Mouse (Mus musculus): Measurements from ENCODE around the gene Fry. TPM values are rescaled to one million over a fixed set of nuclear protein-coding genes. Genes with fewer than 3 reads are reported as not detected.

Gene Fry
- polyA plus RNA-seq, 1 experiment from 2014 or later, result 8.5 TPM

DNA sequence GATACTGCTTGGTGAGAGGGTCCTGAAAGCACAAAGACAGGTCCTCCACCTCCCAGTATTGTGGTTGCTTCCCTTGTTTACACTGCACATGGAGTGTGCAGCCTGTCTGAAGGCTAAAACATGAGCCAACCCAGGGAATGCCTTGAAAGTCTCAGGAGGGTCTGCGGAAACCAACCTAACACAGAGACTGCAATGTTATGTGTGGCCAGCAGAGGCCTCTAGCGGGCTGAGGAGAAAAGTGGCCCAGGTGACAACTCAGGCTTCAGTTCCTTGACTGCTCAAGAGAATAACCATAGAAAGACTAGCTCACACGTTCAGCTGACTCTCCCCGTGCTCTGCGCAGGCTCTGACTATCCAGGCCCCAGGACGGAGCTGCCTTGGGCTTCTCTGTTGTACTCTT is 20.8 kb upstream of the Fry start:
- no peaks in the 10 kb centered on the region for H3K27me3 ChIP-seq (ENCODE audit: insufficient read depth, low read length)
- H3K4me2 ChIP-seq (ENCODE audit: low read length), result no peak overlapping the region
- no peak overlapping the region for H3K27ac ChIP-seq
- no peak overlapping the region for H3K4me3 ChIP-seq (replicated peaks; ENCODE audit: low read depth, low read length)
- H3K36me3 ChIP-seq (ENCODE audit: insufficient read depth, low read length), result no peaks in the 10 kb centered on the region
- ATAC-seq (replicated peaks; ENCODE audit: low FRiP score, low read depth), result no peak
- DNase-seq (ENCODE audit: low spot score), result peak; percentile 82
- TF ChIP-seq CTCF (IDR thresholded peaks at IDR 0.05; ENCODE audit: low read depth), result peak; percentile 93
- H3K9ac ChIP-seq (ENCODE audit: low read depth, low read length), result no peak overlapping the region
- H3K9me3 ChIP-seq (replicated peaks; ENCODE audit: low read length), result no peaks in the 10 kb centered on the region
- WGBS, result 3% methylated on average over 6 of the region's 6 CpGs
- no peaks in the 10 kb centered on the region for H3K4me1 ChIP-seq (replicated peaks; ENCODE audit: insufficient read depth, low read length)

DNA sequence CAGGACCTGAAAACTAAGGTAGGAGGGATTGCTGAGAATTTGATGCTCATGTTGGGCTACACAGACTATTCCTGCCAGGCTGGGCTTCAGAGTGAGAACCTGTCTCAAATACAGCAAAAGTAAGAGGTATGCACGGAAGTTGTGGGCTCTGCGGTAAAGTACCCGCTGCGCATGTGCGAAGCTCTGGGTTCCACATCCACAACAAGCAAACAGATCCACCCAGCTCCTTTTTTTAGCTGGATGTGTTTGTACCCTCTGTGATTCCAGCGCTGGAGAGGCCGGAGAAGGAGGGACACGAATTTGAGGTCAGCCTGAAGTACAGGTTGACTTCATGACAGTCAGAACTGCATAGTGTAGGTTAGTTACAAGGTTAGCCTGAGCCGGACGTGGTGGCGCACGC is 19.7 kb upstream of the Fry start:
- H3K27me3 ChIP-seq (ENCODE audit: insufficient read depth, low read length), result no peaks in the 10 kb centered on the region
- ATAC-seq (replicated peaks; ENCODE audit: low FRiP score, low read depth) (no peak), DNase-seq (ENCODE audit: low spot score) (no peak)
- H3K4me1 ChIP-seq (replicated peaks; ENCODE audit: insufficient read depth, low read length), result no peaks in the 10 kb centered on the region
- no peak overlapping the region for H3K27ac ChIP-seq
- no peak overlapping the region for H3K9ac ChIP-seq (ENCODE audit: low read depth, low read length)
- no peak overlapping the region for H3K4me2 ChIP-seq (ENCODE audit: low read length)
- H3K36me3 ChIP-seq (ENCODE audit: insufficient read depth, low read length), result no peaks in the 10 kb centered on the region
- TF ChIP-seq CTCF (IDR thresholded peaks at IDR 0.05; ENCODE audit: low read depth), result no peak
- 95% methylated on average over 12 of the region's 12 CpGs for WGBS
- no peak overlapping the region for H3K4me3 ChIP-seq (replicated peaks; ENCODE audit: low read depth, low read length)
- no peaks in the 10 kb centered on the region for H3K9me3 ChIP-seq (replicated peaks; ENCODE audit: low read length)

DNA sequence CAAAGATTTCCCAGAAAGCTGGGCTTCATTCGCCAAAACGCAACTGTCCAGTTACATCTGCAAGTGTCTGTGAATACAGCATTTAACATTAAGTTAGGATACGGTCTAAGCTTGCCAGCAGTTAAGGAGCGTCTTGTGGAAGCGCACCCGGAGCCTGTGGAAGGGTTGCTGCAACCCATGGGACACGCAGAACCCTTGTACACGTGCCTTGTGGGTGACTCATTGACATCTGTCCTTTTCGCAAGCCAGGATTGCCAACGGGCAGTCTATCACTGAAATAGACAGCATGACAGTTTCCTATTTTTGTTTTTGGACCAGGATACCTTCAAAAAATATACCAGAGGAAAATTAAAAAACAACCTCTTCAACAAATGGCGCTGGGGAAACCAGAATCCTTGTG is 16.7 kb upstream of the Fry start:
- H3K9ac ChIP-seq (ENCODE audit: low read depth, low read length), result no peak overlapping the region
- no peak overlapping the region for H3K27ac ChIP-seq
- no peaks in the 10 kb centered on the region for H3K27me3 ChIP-seq (ENCODE audit: insufficient read depth, low read length)
- DNase-seq (ENCODE audit: low spot score), result no peak
- WGBS, result 84% methylated on average over 11 of the region's 11 CpGs
- no peaks in the 10 kb centered on the region for H3K9me3 ChIP-seq (replicated peaks; ENCODE audit: low read length)
- no peak for ATAC-seq (replicated peaks; ENCODE audit: low FRiP score, low read depth)
- H3K4me1 ChIP-seq (replicated peaks; ENCODE audit: insufficient read depth, low read length), result no peaks in the 10 kb centered on the region
- TF ChIP-seq CTCF (IDR thresholded peaks at IDR 0.05; ENCODE audit: low read depth), result no peak
- no peak overlapping the region for H3K4me3 ChIP-seq (replicated peaks; ENCODE audit: low read depth, low read length)
- no peak overlapping the region for H3K4me2 ChIP-seq (ENCODE audit: low read length)
- H3K36me3 ChIP-seq (ENCODE audit: insufficient read depth, low read length), result no peaks in the 10 kb centered on the region

DNA sequence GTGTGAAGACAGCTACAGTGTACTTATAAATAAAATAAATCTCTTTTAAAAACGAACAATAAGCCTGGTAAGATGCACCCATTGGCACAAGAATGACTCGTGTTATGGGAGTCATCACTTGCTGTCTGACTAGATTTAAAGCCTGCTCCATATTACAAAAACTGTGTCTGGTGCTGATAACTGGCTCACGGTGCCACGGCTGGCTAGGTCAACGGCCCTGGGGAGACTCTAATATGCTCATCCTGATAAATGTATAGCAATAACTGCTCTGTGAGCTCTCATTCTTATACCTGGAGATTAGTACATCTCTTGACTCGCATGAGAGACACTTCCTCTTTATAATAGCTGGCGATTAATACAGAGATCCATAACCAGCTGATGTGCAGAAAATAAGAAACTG is 12.1 kb upstream of the Fry start:
- Histone ChIP-seq H3K27ac (no peak overlapping the region), H3K4me3 (replicated peaks; ENCODE audit: low read depth, low read length) (no peak overlapping the region), H3K9me3 (replicated peaks; ENCODE audit: low read length) (no peaks in the 10 kb centered on the region), H3K4me1 (replicated peaks; ENCODE audit: insufficient read depth, low read length) (no peaks in the 10 kb centered on the region), H3K9ac (ENCODE audit: low read depth, low read length) (no peak overlapping the region), H3K4me2 (ENCODE audit: low read length) (no peak overlapping the region), H3K27me3 (ENCODE audit: insufficient read depth, low read length) (no peaks in the 10 kb centered on the region), H3K36me3 (ENCODE audit: insufficient read depth, low read length) (no peaks in the 10 kb centered on the region)
- no peak for TF ChIP-seq CTCF (IDR thresholded peaks at IDR 0.05; ENCODE audit: low read depth)
- DNase-seq (ENCODE audit: low spot score) (no peak), ATAC-seq (replicated peaks; ENCODE audit: low FRiP score, low read depth) (no peak)
- WGBS, result 85% methylated on average over 7 of the region's 7 CpGs

DNA sequence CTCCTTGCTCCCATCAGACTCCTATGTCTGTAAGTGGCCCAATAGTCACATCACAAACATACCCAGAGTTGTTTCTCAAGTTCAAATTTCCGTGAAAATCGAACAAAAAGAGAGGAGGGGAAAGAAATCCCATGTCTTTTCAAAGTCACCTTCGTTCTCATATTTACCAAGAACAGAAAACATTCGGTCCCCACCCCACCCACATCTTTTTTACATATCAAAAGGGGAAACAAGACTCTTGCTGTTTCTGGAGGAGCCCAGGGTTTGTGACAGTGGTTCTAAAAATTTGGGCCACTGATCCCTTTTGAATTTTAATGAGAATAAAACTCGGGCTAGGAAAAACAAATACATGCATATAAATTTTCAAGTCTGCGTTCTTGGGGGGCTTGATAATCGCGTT is 7.2 kb upstream of the Fry start:
- Histone ChIP-seq H3K9me3 (replicated peaks; ENCODE audit: low read length) (no peaks in the 10 kb centered on the region), H3K27me3 (ENCODE audit: insufficient read depth, low read length) (no peaks in the 10 kb centered on the region), H3K4me1 (replicated peaks; ENCODE audit: insufficient read depth, low read length) (no peaks in the 10 kb centered on the region), H3K9ac (ENCODE audit: low read depth, low read length) (no peak overlapping the region), H3K36me3 (ENCODE audit: insufficient read depth, low read length) (no peaks in the 10 kb centered on the region), H3K27ac (no peak overlapping the region), H3K4me2 (ENCODE audit: low read length) (no peak overlapping the region), H3K4me3 (replicated peaks; ENCODE audit: low read depth, low read length) (no peak overlapping the region)
- WGBS, result 44% methylated on average over 8 of the region's 8 CpGs
- ATAC-seq (replicated peaks; ENCODE audit: low FRiP score, low read depth), result no peak
- no peak for DNase-seq (ENCODE audit: low spot score)
- TF ChIP-seq CTCF (IDR thresholded peaks at IDR 0.05; ENCODE audit: low read depth), result no peak

DNA sequence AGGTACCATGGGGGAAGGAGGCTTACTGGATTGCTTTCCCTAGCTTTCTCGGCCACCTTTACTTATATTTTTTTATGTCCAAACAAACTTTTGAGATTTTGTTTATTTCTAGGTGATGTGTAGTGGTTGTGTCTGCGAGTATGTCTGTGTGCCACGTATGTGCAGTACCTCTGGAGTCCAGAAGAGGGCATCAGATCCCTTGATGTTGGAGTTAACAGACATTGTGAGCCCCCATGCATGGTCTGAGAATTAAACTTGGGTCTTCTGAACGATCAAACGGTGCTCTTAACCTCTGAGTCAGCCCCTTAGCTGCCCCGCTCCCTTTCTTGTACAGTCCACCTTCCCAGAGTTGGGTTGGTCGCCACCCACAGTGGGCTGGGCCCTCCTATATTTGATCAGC is 4.4 kb upstream of the Fry start:
- ATAC-seq (replicated peaks; ENCODE audit: low FRiP score, low read depth), result no peak
- no peak for DNase-seq (ENCODE audit: low spot score)
- Histone ChIP-seq H3K27me3 (ENCODE audit: insufficient read depth, low read length) (no peaks in the 10 kb centered on the region), H3K4me1 (replicated peaks; ENCODE audit: insufficient read depth, low read length) (no peaks in the 10 kb centered on the region), H3K36me3 (ENCODE audit: insufficient read depth, low read length) (no peaks in the 10 kb centered on the region), H3K9ac (ENCODE audit: low read depth, low read length) (no peak overlapping the region), H3K4me3 (replicated peaks; ENCODE audit: low read depth, low read length) (no peak overlapping the region), H3K9me3 (replicated peaks; ENCODE audit: low read length) (no peaks in the 10 kb centered on the region; the same call in 1 of the 2 replicates), H3K4me2 (ENCODE audit: low read length) (no peak overlapping the region), H3K27ac (no peak overlapping the region)
- peak; percentile 60 for TF ChIP-seq CTCF (IDR thresholded peaks at IDR 0.05; ENCODE audit: low read depth)
- 78% methylated on average over 7 of the region's 7 CpGs for WGBS

DNA sequence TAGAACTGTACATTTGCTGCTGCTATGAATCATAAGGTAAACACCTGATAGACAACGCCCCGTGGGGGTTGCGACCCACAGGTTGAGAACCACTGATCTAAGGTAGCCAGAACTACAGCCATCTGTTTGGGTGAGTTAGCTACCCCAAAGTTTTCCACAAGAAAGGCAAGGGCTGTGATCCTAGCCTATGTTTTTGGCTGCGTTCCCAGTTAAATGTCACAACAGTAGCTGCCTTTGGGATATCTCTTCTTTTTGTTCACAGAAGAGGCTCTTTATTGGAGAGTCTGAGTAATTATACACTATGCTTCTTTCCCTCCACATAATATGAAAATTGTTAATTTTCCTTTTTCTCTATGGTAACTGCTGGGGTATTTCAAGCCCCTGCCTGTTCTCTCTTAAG is 3.7 kb upstream of the Fry start:
- Histone ChIP-seq H3K4me1 (replicated peaks; ENCODE audit: insufficient read depth, low read length) (no peaks in the 10 kb centered on the region), H3K4me3 (replicated peaks; ENCODE audit: low read depth, low read length) (no peak overlapping the region), H3K36me3 (ENCODE audit: insufficient read depth, low read length) (no peaks in the 10 kb centered on the region), H3K4me2 (ENCODE audit: low read length) (no peak overlapping the region), H3K27me3 (ENCODE audit: insufficient read depth, low read length) (no peaks in the 10 kb centered on the region), H3K9me3 (replicated peaks; ENCODE audit: low read length) (no peaks in the 10 kb centered on the region; the same call in 1 of the 2 replicates), H3K27ac (no peak overlapping the region), H3K9ac (ENCODE audit: low read depth, low read length) (no peak overlapping the region)
- DNase-seq (ENCODE audit: low spot score) (peak; percentile 14), ATAC-seq (replicated peaks; ENCODE audit: low FRiP score, low read depth) (no peak)
- WGBS, result 83% methylated on average over 4 of the region's 4 CpGs
- no peak for TF ChIP-seq CTCF (IDR thresholded peaks at IDR 0.05; ENCODE audit: low read depth)
